Mouse (Mus musculus): Measurements from ENCODE around the gene Gpat3. TPM values are rescaled to one million over a fixed set of nuclear protein-coding genes. Genes with fewer than 3 reads are reported as not detected.

Gene Gpat3
- polyA plus RNA-seq, 2 experiments = 1.1 to 1.9 TPM

GRCm38 (mm10) chr5:100844485-100844884 lies 1.0 kb upstream of the Gpat3 start:
- H3K27ac ChIP-seq (replicated peaks; ENCODE audit: low read depth, low read length) = no peak overlapping the region
- H3K36me3 ChIP-seq (ENCODE audit: control insufficient read depth, insufficient read depth, low read length) = no peaks in the 10 kb centered on the region
- peak; percentile 61 for DNase-seq (ENCODE audit: low spot score)
- ATAC-seq (ENCODE audit: low FRiP score, low read depth) = no peak
- WGBS = 34% methylated on average over 3 of the region's 3 CpGs
- H3K9me3 ChIP-seq (ENCODE audit: control insufficient read depth, low read length) = 0 out of 2 replicates have a peak, but pooled peaks cover 4% of the 10 kb centered on the region
- no peak overlapping the region for H3K4me3 ChIP-seq (replicated peaks; ENCODE audit: low read length)
- H3K27me3 ChIP-seq (ENCODE audit: control insufficient read depth, insufficient read depth, low read length) = peaks cover 13% of the 10 kb centered on the region; the same call in 1 of the 2 replicates
- H3K4me2 ChIP-seq (replicated peaks; ENCODE audit: low read depth, low read length, severe bottlenecking) = peak overlapping the region; percentile 93
- no peak overlapping the region for H3K9ac ChIP-seq (ENCODE audit: low read depth, low read length, severe bottlenecking)
- TF ChIP-seq POLR2A (IDR thresholded peaks at IDR 0.05; ENCODE audit: borderline replicate concordance, extremely low read depth, insufficient read depth, insufficient read length) = no peak
- H3K4me1 ChIP-seq (ENCODE audit: control insufficient read depth, insufficient read depth, low read length) = peaks cover 7% of the 10 kb centered on the region

GRCm38 (mm10) chr5:100845848-100846598 lies 510 bp downstream of the Gpat3 start:
- Histone ChIP-seq H3K36me3 (ENCODE audit: control insufficient read depth, insufficient read depth, low read length) (no peaks in the 10 kb centered on the region), H3K27ac (replicated peaks; ENCODE audit: low read depth, low read length) (0 out of 2 replicates have a peak overlapping the region, but pooled peaks have one; percentile 0), H3K9ac (ENCODE audit: low read depth, low read length, severe bottlenecking) (peak overlapping the region; percentile 60), H3K27me3 (ENCODE audit: control insufficient read depth, insufficient read depth, low read length) (peaks cover 13% of the 10 kb centered on the region; the same call in 1 of the 2 replicates), H3K4me2 (replicated peaks; ENCODE audit: low read depth, low read length, severe bottlenecking) (peak overlapping the region; percentile 93), H3K4me1 (ENCODE audit: control insufficient read depth, insufficient read depth, low read length) (peaks cover 7% of the 10 kb centered on the region), H3K4me3 (replicated peaks; ENCODE audit: low read length) (peak overlapping the region; percentile 58), H3K9me3 (ENCODE audit: control insufficient read depth, low read length) (0 out of 2 replicates have a peak, but pooled peaks cover 4% of the 10 kb centered on the region)
- no peak for TF ChIP-seq POLR2A (IDR thresholded peaks at IDR 0.05; ENCODE audit: borderline replicate concordance, extremely low read depth, insufficient read depth, insufficient read length)
- ATAC-seq (ENCODE audit: low FRiP score, low read depth) = peak; percentile 24; the same call in 1 of the 2 replicates
- WGBS = under 1% methylated on average over 38 of the region's 52 CpGs
- no peak for DNase-seq (ENCODE audit: low spot score)

- Histone ChIP-seq H3K4me2 (replicated peaks; ENCODE audit: low read depth, low read length, severe bottlenecking) (peak overlapping the region; percentile 93), H3K9ac (ENCODE audit: low read depth, low read length, severe bottlenecking) (peak overlapping the region; percentile 60), H3K27ac (replicated peaks; ENCODE audit: low read depth, low read length) (no peak overlapping the region), H3K4me3 (replicated peaks; ENCODE audit: low read length) (peak overlapping the region; percentile 58), H3K36me3 (ENCODE audit: control insufficient read depth, insufficient read depth, low read length) (no peaks in the 10 kb centered on the region), H3K27me3 (ENCODE audit: control insufficient read depth, insufficient read depth, low read length) (peaks cover 13% of the 10 kb centered on the region; the same call in 1 of the 2 replicates), H3K9me3 (ENCODE audit: control insufficient read depth, low read length) (0 out of 2 replicates have a peak, but pooled peaks cover 4% of the 10 kb centered on the region), H3K4me1 (ENCODE audit: control insufficient read depth, insufficient read depth, low read length) (peaks cover 7% of the 10 kb centered on the region)
- no peak for TF ChIP-seq POLR2A (IDR thresholded peaks at IDR 0.05; ENCODE audit: borderline replicate concordance, extremely low read depth, insufficient read depth, insufficient read length)
- 7% methylated on average over 19 of the region's 22 CpGs for WGBS
- ATAC-seq (ENCODE audit: low FRiP score, low read depth) (peak; percentile 45; the same call in 1 of the 2 replicates), DNase-seq (ENCODE audit: low spot score) (no peak)
These were observed 1.0 kb downstream of the Gpat3 start for GRCm38 (mm10) chr5:100846599-100846920.

- ATAC-seq (ENCODE audit: low FRiP score, low read depth) = no peak
- Histone ChIP-seq H3K4me2 (replicated peaks; ENCODE audit: low read depth, low read length, severe bottlenecking) (peak overlapping the region; percentile 93), H3K9me3 (ENCODE audit: control insufficient read depth, low read length) (no peaks in the 10 kb centered on the region), H3K4me1 (ENCODE audit: control insufficient read depth, insufficient read depth, low read length) (peaks cover 7% of the 10 kb centered on the region), H3K9ac (ENCODE audit: low read depth, low read length, severe bottlenecking) (0 out of 2 replicates have a peak overlapping the region, but pooled peaks have one; percentile 60), H3K4me3 (replicated peaks; ENCODE audit: low read length) (peak overlapping the region; percentile 58), H3K27me3 (ENCODE audit: control insufficient read depth, insufficient read depth, low read length) (peaks cover 13% of the 10 kb centered on the region; the same call in 1 of the 2 replicates), H3K27ac (replicated peaks; ENCODE audit: low read depth, low read length) (no peak overlapping the region), H3K36me3 (ENCODE audit: control insufficient read depth, insufficient read depth, low read length) (no peaks in the 10 kb centered on the region)
- DNase-seq (ENCODE audit: low spot score) = no peak
- 8% methylated on average over 2 of the region's 2 CpGs for WGBS
- no peak for TF ChIP-seq POLR2A (IDR thresholded peaks at IDR 0.05; ENCODE audit: borderline replicate concordance, extremely low read depth, insufficient read depth, insufficient read length)
These were observed 1.6 kb downstream of the Gpat3 start for GRCm38 (mm10) chr5:100847143-100847542.

GRCm38 (mm10) chr5:100853963-100854362 lies 8.4 kb downstream of the Gpat3 start:
- DNase-seq (ENCODE audit: low spot score) (no peak), ATAC-seq (ENCODE audit: low FRiP score, low read depth) (no peak)
- Histone ChIP-seq H3K4me3 (replicated peaks; ENCODE audit: low read length) (no peak overlapping the region), H3K4me1 (ENCODE audit: control insufficient read depth, insufficient read depth, low read length) (no peaks in the 10 kb centered on the region), H3K4me2 (replicated peaks; ENCODE audit: low read depth, low read length, severe bottlenecking) (no peak overlapping the region), H3K9me3 (ENCODE audit: control insufficient read depth, low read length) (no peaks in the 10 kb centered on the region), H3K9ac (ENCODE audit: low read depth, low read length, severe bottlenecking) (no peak overlapping the region), H3K27ac (replicated peaks; ENCODE audit: low read depth, low read length) (no peak overlapping the region), H3K27me3 (ENCODE audit: control insufficient read depth, insufficient read depth, low read length) (no peaks in the 10 kb centered on the region), H3K36me3 (ENCODE audit: control insufficient read depth, insufficient read depth, low read length) (no peaks in the 10 kb centered on the region)
- TF ChIP-seq POLR2A (IDR thresholded peaks at IDR 0.05; ENCODE audit: borderline replicate concordance, extremely low read depth, insufficient read depth, insufficient read length) = no peak
- 82% methylated on average over 4 of the region's 4 CpGs for WGBS

All from limb, embryonic 14.5 days (tissue).